Mouse (Mus musculus) limb, embryonic 12.5 days (tissue): ENCODE data around the gene Trmu. TPM values are rescaled to one million over a fixed set of nuclear protein-coding genes. Genes with fewer than 3 reads are reported as not detected.
"Not testable (repeated sequence)": the region's sequence is repeated elsewhere in the genome, so short reads cannot be mapped to it uniquely, and the experiment has no call there.

ENCODE experiments used
- ATAC-seq: fragments of 200-750 bp; cut with Nextera tagmentation; 2 replicates; pipeline ENCODE4 v1.8.0; 2017; ENCODE audit warnings: low read depth, moderate TSS enrichment; ENCODE audit not compliant: insufficient number of reproducible peaks, insufficient read depth, low FRiP score, low TSS enrichment
- H3K27ac ChIP-seq: fragments of 300-500 bp; sonication (generic); 2 replicates; pipeline ENCODE4 v1.5.1; 2016; ENCODE audit warnings: mild to moderate bottlenecking, moderate library complexity
- H3K27me3 ChIP-seq: fragments of 300-500 bp; sonication (generic); 2 replicates; pipeline ENCODE4 v1.6.1; 2016; ENCODE audit warnings: mild to moderate bottlenecking, moderate library complexity
- H3K36me3 ChIP-seq: fragments of 300-500 bp; sonication (generic); 2 replicates; pipeline ENCODE4 v1.6.1; 2016; ENCODE audit warnings: mild to moderate bottlenecking, moderate library complexity
- H3K4me1 ChIP-seq: fragments of 300-500 bp; sonication (generic); replicated peaks from 2 replicates; pipeline ENCODE4 v1.6.1; 2016
- H3K4me2 ChIP-seq: fragments of 300-500 bp; sonication (generic); 2 replicates; pipeline ENCODE4 v1.6.1; 2016; ENCODE audit warnings: mild to moderate bottlenecking, moderate library complexity
- H3K4me3 ChIP-seq: fragments of 300-500 bp; sonication (generic); replicated peaks from 2 replicates; pipeline ENCODE4 v1.5.1; 2016; ENCODE audit warnings: mild to moderate bottlenecking
- H3K9ac ChIP-seq: fragments of 300-500 bp; sonication (generic); replicated peaks from 2 replicates; pipeline ENCODE4 v1.6.1; 2016; ENCODE audit warnings: mild to moderate bottlenecking, moderate library complexity
- H3K9me3 ChIP-seq: fragments of 300-500 bp; sonication (generic); 2 replicates; pipeline ENCODE4 v1.6.1; 2016; ENCODE audit warnings: mild to moderate bottlenecking, moderate library complexity
- WGBS: fragments of 180-500 bp; shearing (Covaris S2); methylation state at CpG from one replicate; pipeline ENCODE4 v1.1.7; 2016; 5-methylcytosine and 5-hydroxymethylcytosine counted together
- polyA plus RNA-seq: library from polyadenylated mRNA; unstranded; fragments of >200 nt; fragmentation: Nextera tagmentation; extraction: Ambion mirVana; gene quantifications from 2 replicates; pipeline ENCODE4 v1.2.1, GENCODE M21; 2016

Trmu gene
- polyA plus RNA-seq, 1 experiment from 2014 or later = 46.7 TPM

DNA sequence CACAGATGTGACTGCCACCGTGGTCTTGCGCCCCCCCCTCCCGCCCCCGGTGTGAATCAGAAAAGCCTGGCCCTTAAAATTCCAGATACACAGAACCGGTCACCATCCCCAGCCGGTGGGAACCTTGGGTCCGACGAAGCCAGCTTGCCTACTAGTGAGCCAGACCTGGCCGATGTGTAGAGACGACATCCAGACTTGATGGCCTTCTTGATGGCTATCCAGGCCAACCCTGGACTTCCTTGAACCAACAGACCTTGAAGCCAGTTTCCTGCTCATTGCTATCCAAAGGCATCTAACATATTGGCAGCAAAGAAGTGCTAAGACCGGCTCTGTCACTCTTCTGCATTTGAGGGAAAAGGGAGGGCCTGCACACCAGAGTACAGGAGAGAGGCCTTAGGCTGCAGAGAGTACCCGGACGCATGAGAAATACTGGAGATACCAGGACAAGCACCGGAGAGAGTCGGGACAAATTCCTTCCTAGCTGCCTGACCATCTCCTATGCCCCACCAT lies 20.1 kb upstream of the Trmu start:
- Histone ChIP-seq H3K4me3 (peak overlapping the region; percentile 78), H3K9me3 (no peaks in the 10 kb centered on the region), H3K4me1 (peaks cover 19% of the 10 kb centered on the region), H3K27ac (peak overlapping the region; percentile 1; the same call in 1 of the 2 replicates), H3K27me3 (no peaks in the 10 kb centered on the region), H3K36me3 (peaks cover 26% of the 10 kb centered on the region), H3K4me2 (peak overlapping the region; percentile 76), H3K9ac (peak overlapping the region; percentile 60)
- no peak for ATAC-seq
- 11% methylated on average over 15 of the region's 15 CpGs for WGBS

- Histone ChIP-seq H3K9ac (peak within 1 kb of the TSS; percentile 77), H3K36me3 (peaks cover 32% of the 10 kb centered on the region), H3K4me2 (peak within 1 kb of the TSS; percentile 76), H3K4me1 (peaks cover 19% of the 10 kb centered on the region), H3K27me3 (no peaks in the 10 kb centered on the region), H3K4me3 (peak within 1 kb of the TSS; percentile 78), H3K9me3 (no peaks in the 10 kb centered on the region), H3K27ac (peak within 1 kb of the TSS; percentile 56; the same call in 1 of the 2 replicates)
- peak; percentile 95 for ATAC-seq
- WGBS = under 1% methylated on average over 42 of the region's 42 CpGs
Observed at GRCm38 (mm10) chr15:85859490-85860031, 19.6 kb upstream of the Trmu start, which contains the start of gene Gtse1. Gene Gtse1 (plus strand): TSS chr15:85859745.

DNA sequence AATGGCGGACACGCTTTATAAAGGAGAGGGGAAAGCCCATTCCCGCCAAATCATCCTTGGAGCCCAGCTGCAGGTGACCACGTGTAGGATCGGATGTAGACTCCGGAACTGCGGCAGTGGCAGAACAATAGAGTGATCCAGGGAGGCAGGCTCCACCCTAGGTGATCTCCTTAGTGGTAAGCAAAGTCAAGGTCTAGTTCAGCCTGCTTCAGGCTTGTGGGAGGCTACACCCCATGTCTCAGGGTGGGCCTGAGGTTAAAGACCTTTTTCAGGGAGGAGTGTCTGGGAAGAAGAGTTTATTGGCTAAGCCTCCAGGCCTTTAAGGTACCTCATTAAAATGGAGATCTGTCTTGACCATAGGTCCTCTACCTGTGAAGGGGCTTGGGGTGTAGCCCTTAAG lies 13.2 kb upstream of the Trmu start:
- WGBS = 95% methylated on average over 7 of the region's 7 CpGs

GRCm38 (mm10) chr15:85867696-85868095 lies 11.4 kb upstream of the Trmu start:
- peaks cover 99% of the 10 kb centered on the region for H3K36me3 ChIP-seq
- H3K27ac ChIP-seq = no peak overlapping the region
- WGBS = 54% methylated on average over 6 of the region's 6 CpGs
- no peak overlapping the region for H3K4me2 ChIP-seq
- H3K27me3 ChIP-seq = no peaks in the 10 kb centered on the region
- no peak for ATAC-seq
- no peaks in the 10 kb centered on the region for H3K9me3 ChIP-seq
- no peak overlapping the region for H3K4me3 ChIP-seq
- H3K9ac ChIP-seq = 0 out of 2 replicates have a peak overlapping the region, but pooled peaks have one; percentile 23
- H3K4me1 ChIP-seq = no peaks in the 10 kb centered on the region

More for the DNA sequence above, 13.2 kb upstream of the Trmu start:
- not testable (repeated sequence) for H3K9me3 ChIP-seq, H3K27me3 ChIP-seq, H3K4me1 ChIP-seq, H3K4me3 ChIP-seq, H3K4me2 ChIP-seq, ATAC-seq, H3K27ac ChIP-seq, H3K9ac ChIP-seq
- H3K36me3 ChIP-seq = peaks cover 91% of the 10 kb centered on the region

DNA sequence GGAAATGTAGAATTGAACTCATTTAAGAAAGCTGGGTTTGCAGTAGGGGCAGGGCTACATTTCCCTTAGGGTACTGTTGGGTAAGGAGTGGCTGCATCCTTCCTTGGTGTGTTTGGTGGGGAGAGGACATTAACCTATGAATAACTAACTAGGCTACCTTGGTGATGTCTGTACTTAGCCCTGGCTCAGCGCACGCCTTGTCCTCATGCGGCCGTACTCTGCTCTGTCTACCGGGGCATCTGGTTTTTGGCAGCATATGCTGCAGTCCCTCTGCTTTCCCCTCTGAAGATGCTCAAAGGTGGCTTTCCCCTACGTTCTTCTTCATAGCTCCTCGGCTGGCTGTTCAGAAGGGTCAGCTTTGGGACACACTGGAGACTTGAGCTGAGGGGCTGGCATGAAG lies 1.8 kb upstream of the Trmu start:
- ATAC-seq = no peak
- peaks cover 57% of the 10 kb centered on the region for H3K36me3 ChIP-seq
- 90% methylated on average over 7 of the region's 7 CpGs for WGBS

DNA sequence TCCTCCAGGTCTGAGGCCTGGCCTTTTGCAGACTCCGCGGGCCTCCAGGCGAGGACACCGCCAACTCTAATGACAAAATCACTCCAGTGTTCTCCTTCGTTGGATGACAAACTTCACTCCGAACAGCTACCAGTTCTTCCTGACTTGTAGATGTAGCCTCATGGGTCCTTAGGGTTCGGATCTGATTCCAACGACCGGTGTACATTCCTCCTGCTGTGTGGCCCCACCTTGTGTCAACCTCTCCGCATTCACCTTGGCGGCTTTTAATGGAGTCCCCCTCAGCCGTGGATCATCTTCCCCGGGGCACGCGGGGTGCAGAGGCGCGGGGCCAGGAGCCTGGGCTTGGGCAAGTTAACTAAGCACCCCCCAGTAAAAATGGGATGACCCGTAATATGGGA lies 385 bp downstream of the Trmu start:
- H3K36me3 ChIP-seq = peaks cover 57% of the 10 kb centered on the region
- 0 out of 2 replicates have a peak, but pooled peaks have one; percentile 4 for ATAC-seq
- peak overlapping the region; percentile 89 for H3K4me2 ChIP-seq

More for the DNA sequence above, 1.8 kb upstream of the Trmu start:
- H3K4me1 ChIP-seq = peaks cover 10% of the 10 kb centered on the region
- no peak overlapping the region for H3K27ac ChIP-seq
- no peak overlapping the region for H3K4me2 ChIP-seq
- H3K9ac ChIP-seq = no peak overlapping the region
- no peak overlapping the region for H3K4me3 ChIP-seq
- H3K9me3 ChIP-seq = no peaks in the 10 kb centered on the region
- no peaks in the 10 kb centered on the region for H3K27me3 ChIP-seq

DNA sequence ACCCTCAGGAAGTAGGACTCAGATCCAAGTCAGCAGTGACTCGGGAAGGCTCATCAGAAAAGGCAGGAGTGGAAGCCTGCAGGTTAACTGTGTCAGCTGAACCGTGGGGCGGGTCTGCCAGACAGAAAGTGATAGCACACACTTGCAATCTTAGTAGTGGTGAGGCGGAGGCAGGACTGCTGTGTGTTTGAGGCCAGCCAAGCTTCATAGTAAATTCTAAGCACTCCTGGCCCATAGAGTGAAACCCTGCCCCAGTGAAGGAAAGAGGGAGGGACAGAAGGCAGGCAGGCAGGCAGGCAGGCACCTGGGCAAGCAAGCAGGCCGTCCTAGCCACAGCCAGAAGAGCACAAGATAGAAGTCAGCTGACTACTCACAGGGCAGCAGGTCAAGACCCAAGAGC lies 6.5 kb downstream of the Trmu start:
- peaks cover 77% of the 10 kb centered on the region for H3K36me3 ChIP-seq
- no peak for ATAC-seq
- H3K4me2 ChIP-seq = no peak overlapping the region
- no peaks in the 10 kb centered on the region for H3K4me1 ChIP-seq
- no peaks in the 10 kb centered on the region for H3K27me3 ChIP-seq
- no peak overlapping the region for H3K4me3 ChIP-seq
- H3K9ac ChIP-seq = no peak overlapping the region
- no peaks in the 10 kb centered on the region for H3K9me3 ChIP-seq
- WGBS = 84% methylated on average over 5 of the region's 5 CpGs
- no peak overlapping the region for H3K27ac ChIP-seq

More for the DNA sequence above, 385 bp downstream of the Trmu start:
- Histone ChIP-seq H3K4me1 (peaks cover 10% of the 10 kb centered on the region), H3K9me3 (no peaks in the 10 kb centered on the region), H3K27me3 (no peaks in the 10 kb centered on the region), H3K9ac (peak overlapping the region; percentile 84), H3K27ac (peak overlapping the region; percentile 80), H3K4me3 (peak overlapping the region; percentile 78)
- WGBS = 2% methylated on average over 18 of the region's 18 CpGs

DNA sequence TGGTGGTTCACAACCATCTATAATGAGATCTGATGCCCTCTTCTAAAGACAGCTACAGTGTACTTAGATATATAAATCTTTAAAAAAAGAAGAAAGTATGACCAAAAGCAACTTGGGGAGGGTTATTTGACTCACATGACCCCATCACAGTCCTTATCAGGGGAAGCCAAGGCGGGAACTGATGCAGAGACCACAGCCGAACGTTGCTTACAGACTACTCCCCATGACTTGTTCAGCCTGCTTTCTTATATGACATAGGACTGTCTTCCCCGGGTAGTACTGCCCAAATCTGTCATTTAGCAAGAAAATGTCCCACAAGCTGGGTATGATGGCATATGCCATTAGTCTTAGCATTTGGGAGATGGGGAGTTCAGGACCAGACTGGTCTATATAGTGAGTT lies 10.1 kb downstream of the Trmu start:
- no peaks in the 10 kb centered on the region for H3K27me3 ChIP-seq
- H3K9ac ChIP-seq = no peak overlapping the region
- WGBS = 93% methylated on average over 4 of the region's 4 CpGs
- H3K27ac ChIP-seq = no peak overlapping the region
- H3K36me3 ChIP-seq = peaks cover 88% of the 10 kb centered on the region
- H3K4me2 ChIP-seq = no peak overlapping the region
- no peak for ATAC-seq
- no peaks in the 10 kb centered on the region for H3K4me1 ChIP-seq
- no peak overlapping the region for H3K4me3 ChIP-seq
- no peaks in the 10 kb centered on the region for H3K9me3 ChIP-seq

DNA sequence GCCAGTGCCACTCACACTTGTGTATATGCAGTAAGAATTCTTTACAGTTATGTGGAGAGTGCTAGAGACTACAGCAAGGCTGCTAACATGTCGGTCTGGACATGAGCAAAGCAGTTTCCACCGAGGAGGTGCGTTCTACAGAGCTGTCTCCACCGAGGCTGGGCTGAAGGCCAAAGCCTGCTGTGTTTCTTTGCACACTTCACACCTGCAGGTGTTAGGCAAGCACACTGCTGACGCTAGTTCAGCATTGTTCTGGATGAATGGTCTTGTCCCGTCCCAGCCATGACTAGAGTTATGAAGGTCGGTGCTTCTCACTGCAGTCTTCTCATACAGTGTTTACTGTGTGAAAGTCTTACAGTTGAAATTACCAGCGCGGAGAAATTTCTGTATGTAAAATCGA lies 12.9 kb downstream of the Trmu start:
- Histone ChIP-seq H3K27ac (no peak overlapping the region), H3K9me3 (no peaks in the 10 kb centered on the region), H3K9ac (no peak overlapping the region), H3K4me3 (no peak overlapping the region), H3K4me2 (no peak overlapping the region), H3K27me3 (no peaks in the 10 kb centered on the region), H3K4me1 (no peaks in the 10 kb centered on the region), H3K36me3 (peaks cover 90% of the 10 kb centered on the region)
- ATAC-seq = no peak
- 89% methylated on average over 10 of the region's 10 CpGs for WGBS

GRCm38 (mm10) chr15:85892498-85893118 lies 13.5 kb downstream of the Trmu start:
- no peaks in the 10 kb centered on the region for H3K27me3 ChIP-seq
- H3K4me3 ChIP-seq = no peak overlapping the region
- no peaks in the 10 kb centered on the region for H3K4me1 ChIP-seq
- 81% methylated on average over 13 of the region's 13 CpGs for WGBS
- H3K9ac ChIP-seq = no peak overlapping the region
- H3K9me3 ChIP-seq = no peaks in the 10 kb centered on the region
- no peak for ATAC-seq
- H3K4me2 ChIP-seq = no peak overlapping the region
- no peak overlapping the region for H3K27ac ChIP-seq
- peaks cover 94% of the 10 kb centered on the region for H3K36me3 ChIP-seq

DNA sequence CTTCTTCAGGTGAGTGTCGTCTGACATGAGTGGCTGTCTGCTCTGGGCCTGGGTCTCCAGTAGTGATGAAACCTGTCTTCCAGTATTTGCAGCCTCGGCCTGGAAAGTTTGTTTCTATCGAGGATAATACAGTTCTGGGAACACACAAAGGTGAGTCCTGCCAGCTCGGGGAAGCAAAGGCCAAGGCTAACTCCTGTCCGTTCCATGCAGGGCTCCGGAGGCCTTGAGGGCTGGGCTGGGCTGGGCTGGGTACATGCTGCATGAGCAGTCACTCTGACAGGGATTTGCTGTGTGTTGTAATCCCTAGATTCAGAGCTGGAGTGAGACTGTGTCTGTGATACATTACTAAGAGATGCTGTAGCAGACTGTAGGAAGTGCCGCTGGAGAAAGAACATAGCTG lies 14.8 kb downstream of the Trmu start:
- 91% methylated on average over 7 of the region's 7 CpGs for WGBS
- Histone ChIP-seq H3K4me1 (no peaks in the 10 kb centered on the region), H3K9ac (no peak overlapping the region), H3K4me3 (no peak overlapping the region), H3K36me3 (peaks cover 91% of the 10 kb centered on the region), H3K9me3 (no peaks in the 10 kb centered on the region), H3K27ac (no peak overlapping the region), H3K27me3 (no peaks in the 10 kb centered on the region), H3K4me2 (no peak overlapping the region)
- ATAC-seq = no peak
